Mouse (Mus musculus) midbrain, embryonic 12.5 days (tissue): ENCODE measurements around the gene Fam208a. TPM values are rescaled to one million over a fixed set of nuclear protein-coding genes. Genes with fewer than 3 reads are reported as not detected.

Experiments
- ATAC-seq: fragments of 200-750 bp; cut with Nextera tagmentation; 2 replicates; pipeline ENCODE4 v1.8.0; 2017; ENCODE audit warnings: low read depth, moderate TSS enrichment, moderate library complexity; ENCODE audit not compliant: low FRiP score
- H3K27ac ChIP-seq: fragments of 300-500 bp; sonication (generic); replicated peaks from 2 replicates; pipeline ENCODE4 v1.5.1; 2016; ENCODE audit warnings: mild to moderate bottlenecking
- H3K27me3 ChIP-seq: fragments of 300-500 bp; sonication (generic); 2 replicates; pipeline ENCODE4 v1.6.1; 2016; ENCODE audit warnings: mild to moderate bottlenecking
- H3K36me3 ChIP-seq: fragments of 300-500 bp; sonication (generic); 2 replicates; pipeline ENCODE4 v1.6.1; 2016
- H3K4me1 ChIP-seq: fragments of 300-500 bp; sonication (generic); 2 replicates; pipeline ENCODE4 v1.6.1; 2016
- H3K4me2 ChIP-seq: fragments of 300-500 bp; sonication (generic); replicated peaks from 2 replicates; pipeline ENCODE4 v1.6.1; 2016; ENCODE audit warnings: mild to moderate bottlenecking, moderate library complexity
- H3K4me3 ChIP-seq: fragments of 300-500 bp; sonication (generic); 2 replicates; pipeline ENCODE4 v1.5.1; 2016; ENCODE audit warnings: mild to moderate bottlenecking
- H3K9ac ChIP-seq: fragments of 300-500 bp; sonication (generic); replicated peaks from 2 replicates; pipeline ENCODE4 v1.6.1; 2016; ENCODE audit warnings: mild to moderate bottlenecking, moderate library complexity
- H3K9me3 ChIP-seq: fragments of 300-500 bp; sonication (generic); 2 replicates; pipeline ENCODE4 v1.6.1; 2016; ENCODE audit warnings: mild to moderate bottlenecking
- WGBS: fragments of 180-500 bp; shearing (Covaris S2); methylation state at CpG from one replicate; pipeline ENCODE4 v1.1.7; 2016; 5-methylcytosine and 5-hydroxymethylcytosine counted together
- microRNA-seq: library from miRNA; unstranded; fragments of <30 nt; microRNA quantifications from one replicate; pipeline ENCODE4, GENCODE M21; 2017
- polyA plus RNA-seq: library from polyadenylated mRNA; unstranded; fragments of >200 nt; fragmentation: Nextera tagmentation; extraction: Ambion mirVana; gene quantifications from 2 replicates; pipeline ENCODE4 v1.2.1, GENCODE M21; 2016

The Fam208a gene
- polyA plus RNA-seq, 1 experiment from 2014 or later, result 23.2 TPM

GRCm38 (mm10) chr14:27508644-27509301 is 80.1 kb downstream of the Fam208a start:
- Histone ChIP-seq H3K4me2 (peak overlapping the region; percentile 66), H3K4me3 (peak overlapping the region; percentile 80), H3K27ac (peak overlapping the region; percentile 84; the same call in 1 of the 2 replicates), H3K9ac (peak overlapping the region; percentile 76), H3K27me3 (no peaks in the 10 kb centered on the region), H3K9me3 (no peaks in the 10 kb centered on the region), H3K4me1 (peaks cover 9% of the 10 kb centered on the region), H3K36me3 (peaks cover 13% of the 10 kb centered on the region; the same call in 1 of the 2 replicates)
- 32% methylated on average over 15 of the region's 15 CpGs for WGBS
- ATAC-seq, result peak; percentile 67

GRCm38 (mm10) chr14:27524541-27524940 is 95.9 kb downstream of the Fam208a start:
- H3K4me2 ChIP-seq, result no peak overlapping the region
- no peak for ATAC-seq
- H3K36me3 ChIP-seq, result no peaks in the 10 kb centered on the region

More at GRCm38 (mm10) chr14:27524541-27524940, 95.9 kb downstream of the Fam208a start:
- no peak overlapping the region for H3K27ac ChIP-seq
- H3K9ac ChIP-seq, result no peak overlapping the region
- no peak overlapping the region for H3K4me3 ChIP-seq
- H3K27me3 ChIP-seq, result no peaks in the 10 kb centered on the region
- H3K9me3 ChIP-seq, result 0 out of 2 replicates have a peak, but pooled peaks cover 5% of the 10 kb centered on the region
- no peaks in the 10 kb centered on the region for H3K4me1 ChIP-seq

Small RNA genes within 50 kb of the gene (microRNA-seq; reads per million reads assigned to microRNA genes)
- not detected for gene Gm23633

Other genes with a start within 250 kb of the Fam208a start
- gene Ccdc66, start 79.6 kb downstream of the Fam208a start, polyA plus RNA-seq, result 15.9 and 17.6 TPM in 2 replicates
- 36.0 and 39.8 TPM in 2 replicates for gene Erc2, start 193.6 kb downstream of the Fam208a start, polyA plus RNA-seq